Mouse (Mus musculus) liver, postnatal 0 days (tissue): ENCODE data around the gene Cacng6.

ENCODE experiments used
- CTCF ChIP-seq: sonication (generic); IDR thresholded peaks from 2 replicates; pipeline ENCODE4 v1.5.1; 2016; ENCODE audit warnings: antibody characterized with exemption, low read depth
- EP300 ChIP-seq: IDR thresholded peaks from 2 replicates; pipeline ENCODE4 v1.6.1; 2016; ENCODE audit warnings: antibody characterized with exemption, low read depth, mild to moderate bottlenecking

GRCm38 (mm10) chr7:3411160-3411941 lies 12.6 kb upstream of the Cacng6 start:
- no peak for TF ChIP-seq CTCF
- no peak for TF ChIP-seq EP300
